Mouse (Mus musculus): ENCODE measurements around the gene Kcnmb3.

The Kcnmb3 gene

GRCm38 (mm10) chr3:32492097-32493090 is at the start of gene Kcnmb3:
Kcnmb3 (minus strand) TSS chr3:32492231.
- DNase-seq, result no peak

- DNase-seq, result no peak
These were observed 46.1 kb upstream of the Kcnmb3 start for GRCm38 (mm10) chr3:32538091-32538490.

- DNase-seq, result peak; percentile 26 to 34
These were observed 45.5 kb upstream of the Kcnmb3 start for GRCm38 (mm10) chr3:32537556-32537955.

GRCm38 (mm10) chr3:32535692-32536091 is 43.7 kb upstream of the Kcnmb3 start:
- DNase-seq, result no peak

GRCm38 (mm10) chr3:32530041-32530440 is 38.0 kb upstream of the Kcnmb3 start:
- no peak for DNase-seq

GRCm38 (mm10) chr3:32529303-32529898 is 37.4 kb upstream of the Kcnmb3 start, which contains the start of gene Mfn1:
Mfn1 (plus strand) TSS chr3:32529465.
- peak; percentile 90 to 91 for DNase-seq

- DNase-seq, result no peak
These were observed 35.1 kb upstream of the Kcnmb3 start for GRCm38 (mm10) chr3:32527181-32527580.

GRCm38 (mm10) chr3:32513528-32513927 is 21.5 kb upstream of the Kcnmb3 start:
- no peak for DNase-seq

GRCm38 (mm10) chr3:32512686-32513284 is 20.8 kb upstream of the Kcnmb3 start:
- DNase-seq, result no peak

GRCm38 (mm10) chr3:32511191-32511550 is 19.1 kb upstream of the Kcnmb3 start:
- peak; percentile 33 to 49 for DNase-seq

- peak; percentile 95 to 98 for DNase-seq
These were observed 18.6 kb upstream of the Kcnmb3 start for GRCm38 (mm10) chr3:32510375-32511190.

GRCm38 (mm10) chr3:32509496-32510374 is 17.7 kb upstream of the Kcnmb3 start, which contains the start of gene Zfp639:
Zfp639 (plus strand) TSS chr3:32510259.
- peak; percentile 14 to 18 for DNase-seq

GRCm38 (mm10) chr3:32508666-32509324 is 16.8 kb upstream of the Kcnmb3 start:
- DNase-seq, result peak; percentile 78

- DNase-seq, result no peak
These were observed 14.6 kb upstream of the Kcnmb3 start for GRCm38 (mm10) chr3:32506366-32507225.

GRCm38 (mm10) chr3:32505841-32506240 is 13.8 kb upstream of the Kcnmb3 start:
- no peak for DNase-seq

GRCm38 (mm10) chr3:32500346-32500745 is 8.3 kb upstream of the Kcnmb3 start:
- no peak for DNase-seq

GRCm38 (mm10) chr3:32496711-32497070 is 4.7 kb upstream of the Kcnmb3 start:
- no peak for DNase-seq

- DNase-seq, result no peak
These were observed 4.1 kb upstream of the Kcnmb3 start for GRCm38 (mm10) chr3:32495856-32496710.

Measured in cerebellum, postnatal 14 days (tissue).